Comparison of ENCODE assay signal across 23 mouse cellular contexts in the genomic region with DNA sequence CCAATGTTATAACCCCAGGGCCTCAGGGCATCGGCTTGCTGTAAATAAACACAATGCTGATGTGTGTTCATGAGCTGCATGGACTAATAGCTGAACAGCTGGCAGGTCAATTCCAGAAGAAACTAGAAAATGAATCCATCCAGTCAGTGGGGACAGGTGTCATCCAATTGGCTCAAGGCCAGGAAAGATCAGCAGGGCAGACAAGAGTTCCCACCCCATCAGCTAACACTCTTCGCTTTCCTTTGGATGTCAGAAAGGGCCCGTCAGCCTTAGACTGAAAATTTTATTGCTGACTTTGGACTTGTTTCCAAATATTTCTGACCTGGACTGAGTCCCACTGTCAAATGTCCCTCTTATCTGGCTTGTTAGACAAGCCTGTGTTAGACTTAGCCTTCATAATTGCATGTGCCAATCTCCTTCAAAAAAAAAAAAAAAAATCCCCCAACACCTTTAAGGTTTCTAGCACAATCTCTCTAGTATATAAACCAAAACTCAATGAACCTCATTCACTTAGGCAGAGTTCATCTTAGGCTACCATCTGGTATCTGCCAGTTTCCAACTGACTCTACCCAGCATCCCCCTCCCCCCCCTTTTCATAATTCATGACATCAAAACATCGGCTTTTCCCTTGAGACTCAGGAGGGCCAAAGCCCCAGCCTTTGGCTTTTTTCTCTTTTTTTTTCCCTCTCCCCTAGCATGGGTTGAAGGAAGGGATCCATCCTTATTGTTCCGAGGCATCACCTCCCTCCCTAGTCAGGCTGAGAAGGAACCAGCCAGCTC. TPM values are rescaled to one million over a fixed set of nuclear protein-coding genes. Genes with fewer than 3 reads are reported as not detected.
A peak's percentile ranks its signal among the peaks of the same experiment; 100 is the strongest.
DNase-seq lines count a peak whose midpoint lies in the region; ATAC-seq and TF ChIP-seq lines count a peak whose summit lies in the region.
"Had no signal": no experiment of that assay in that cellular context is flagged by ENCODE, and none has a peak within 500 bp of the region (broad histone marks: within the 10 kb centered on the region; RNA-seq: fewer than 3 reads in every experiment).

No protein-coding gene starts in this region.

- H3K9me3 ChIP-seq in forebrain, embryonic 14.5 days (replicated peaks; ENCODE audit: control insufficient read depth, low read length): no peaks in the 10 kb centered on the region
- H3K9me3 ChIP-seq in forebrain, embryonic 11.5 days (ENCODE audit: control insufficient read depth, low read length): no peaks in the 10 kb centered on the region
- no peaks in the 10 kb centered on the region for H3K9me3 ChIP-seq in midbrain, postnatal 0 days (ENCODE audit: low read length)
- no peaks in the 10 kb centered on the region for H3K9me3 ChIP-seq in midbrain, embryonic 10.5 days (replicated peaks)
- H3K9me3 ChIP-seq: embryonic facial prominence, embryonic 15.5 days; forebrain, embryonic 12.5 days; midbrain, embryonic 12.5 days had no signal

- H3K9ac ChIP-seq in forebrain, embryonic 14.5 days (ENCODE audit: low read length): no peak overlapping the region
- no peak overlapping the region for H3K9ac ChIP-seq in forebrain, embryonic 11.5 days (ENCODE audit: low read length)
- H3K9ac ChIP-seq in midbrain, postnatal 0 days (replicated peaks; ENCODE audit: low read length, poor library complexity, severe bottlenecking): no peak overlapping the region
- H3K9ac ChIP-seq: embryonic facial prominence, embryonic 15.5 days; forebrain, embryonic 12.5 days; midbrain, embryonic 12.5 days had no signal

- WGBS in forebrain, embryonic 14.5 days: 74% methylated on average over 5 of the region's 5 CpGs
- 83% methylated on average over 5 of the region's 5 CpGs for whole genome bisulfite sequencing in forebrain, embryonic 11.5 days
- 56% methylated on average over 5 of the region's 5 CpGs for WGBS in midbrain, postnatal 0 days
- WGBS in midbrain, embryonic 10.5 days: 83% methylated on average over 5 of the region's 5 CpGs

- peak; percentile 37 for DNase-seq in forebrain, embryonic 14.5 days (ENCODE audit: low spot score)
- no peak for DNase-seq in forebrain, embryonic 11.5 days (ENCODE audit: low spot score)
- DNase-seq in layer of hippocampus, adult 2 months (ENCODE audit: low spot score in 2 of 2): no peak
- DNase-seq in layer of hippocampus, adult 9-10 months (ENCODE audit: low spot score): no peak
- peak; percentile 28 for DNase-seq in midbrain, postnatal 0 days (ENCODE audit: low spot score)
- no peak for DNase-seq in midbrain, embryonic 10.5 days (ENCODE audit: low spot score)
- DNase-seq in thymus, postnatal 14 days: no peak
- DNase-seq: cerebellum, adult 8-10 months; gastrocnemius, postnatal 36 days; kidney, adult 8-10 months; layer of hippocampus, postnatal 36 days; thymus, adult 2 months had no signal

- H3K4me3 ChIP-seq in forebrain, embryonic 14.5 days (ENCODE audit: low read depth, low read length): no peak overlapping the region
- no peak overlapping the region for H3K4me3 ChIP-seq in forebrain, embryonic 11.5 days (ENCODE audit: low read depth, low read length)
- no peak overlapping the region for H3K4me3 ChIP-seq in layer of hippocampus, adult 2 months
- H3K4me3 ChIP-seq in midbrain, postnatal 0 days (ENCODE audit: low read depth, low read length): no peak overlapping the region
- H3K4me3 ChIP-seq in midbrain, embryonic 10.5 days: no peak overlapping the region
- H3K4me3 ChIP-seq: embryonic facial prominence, embryonic 15.5 days; forebrain, embryonic 12.5 days; midbrain, embryonic 12.5 days had no signal

- H3K36me3 ChIP-seq in forebrain, embryonic 14.5 days (ENCODE audit: control insufficient read depth, insufficient read depth, low read length): peaks cover 24% of the 10 kb centered on the region
- H3K36me3 ChIP-seq in forebrain, embryonic 11.5 days (ENCODE audit: control insufficient read depth, insufficient read depth, low read length): peaks cover 1% of the 10 kb centered on the region; the same call in 1 of the 2 replicates
- H3K36me3 ChIP-seq in midbrain, postnatal 0 days (ENCODE audit: insufficient read depth, low read length): peaks cover 14% of the 10 kb centered on the region; the same call in 1 of the 2 replicates
- peaks cover 28% of the 10 kb centered on the region for H3K36me3 ChIP-seq in midbrain, embryonic 10.5 days

- H3K27me3 ChIP-seq in forebrain, embryonic 14.5 days (replicated peaks; ENCODE audit: control insufficient read depth, insufficient read depth, low read length): no peaks in the 10 kb centered on the region
- no peaks in the 10 kb centered on the region; the same call in 1 of the 2 replicates for H3K27me3 ChIP-seq in forebrain, embryonic 11.5 days (ENCODE audit: control insufficient read depth, insufficient read depth, low read length)
- H3K27me3 ChIP-seq in midbrain, postnatal 0 days (ENCODE audit: insufficient read depth, low read length): no peaks in the 10 kb centered on the region
- H3K27me3 ChIP-seq in midbrain, embryonic 10.5 days (ENCODE audit: low read depth, poor library complexity, severe bottlenecking): no peaks in the 10 kb centered on the region
- H3K27me3 ChIP-seq: embryonic facial prominence, embryonic 15.5 days; forebrain, embryonic 12.5 days; Patski had no signal

- no peak overlapping the region for H3K4me2 ChIP-seq in forebrain, embryonic 14.5 days (ENCODE audit: low read length)
- H3K4me2 ChIP-seq in forebrain, embryonic 11.5 days (ENCODE audit: low read depth, low read length, severe bottlenecking): no peak overlapping the region
- H3K4me2 ChIP-seq in midbrain, postnatal 0 days (ENCODE audit: low read depth, low read length, poor library complexity, severe bottlenecking): no peak overlapping the region
- H3K4me2 ChIP-seq: embryonic facial prominence, embryonic 15.5 days; forebrain, embryonic 12.5 days; heart, embryonic 11.5 days; liver, embryonic 11.5 days; midbrain, embryonic 12.5 days had no signal

- ATAC-seq in forebrain, embryonic 14.5 days: no peak
- no peak for ATAC-seq in forebrain, embryonic 11.5 days (replicated peaks; ENCODE audit: low FRiP score)
- ATAC-seq in midbrain, postnatal 0 days (ENCODE audit: low FRiP score): no peak
- ATAC-seq: activated CD4-positive, CD25-positive, alpha-beta regulatory T cell, adult 4 months; Patski had no signal

- no peak overlapping the region for H3K27ac ChIP-seq in forebrain, embryonic 14.5 days (ENCODE audit: low read depth, low read length)
- H3K27ac ChIP-seq in forebrain, embryonic 11.5 days (ENCODE audit: low read depth, low read length): no peak overlapping the region
- peak overlapping the region; percentile 20; the same call in 1 of the 2 replicates for H3K27ac ChIP-seq in layer of hippocampus, adult 2 months
- no peak overlapping the region for H3K27ac ChIP-seq in midbrain, postnatal 0 days (ENCODE audit: low read depth, low read length)
- H3K27ac ChIP-seq in midbrain, embryonic 10.5 days (replicated peaks): no peak overlapping the region
- H3K27ac ChIP-seq: embryonic facial prominence, embryonic 15.5 days; forebrain, embryonic 12.5 days; midbrain, embryonic 12.5 days had no signal

- peaks cover 4% of the 10 kb centered on the region; the same call in 1 of the 2 replicates for H3K4me1 ChIP-seq in forebrain, embryonic 14.5 days (ENCODE audit: control insufficient read depth, insufficient read depth, low read length)
- no peaks in the 10 kb centered on the region for H3K4me1 ChIP-seq in forebrain, embryonic 11.5 days (replicated peaks; ENCODE audit: control insufficient read depth, insufficient read depth, low read length)
- no peaks in the 10 kb centered on the region for H3K4me1 ChIP-seq in midbrain, postnatal 0 days (ENCODE audit: insufficient read depth, low read length)
- H3K4me1 ChIP-seq in midbrain, embryonic 10.5 days: no peaks in the 10 kb centered on the region
- H3K4me1 ChIP-seq: embryonic facial prominence, embryonic 15.5 days; forebrain, embryonic 12.5 days; midbrain, embryonic 12.5 days had no signal

- no peak for TF ChIP-seq CTCF in layer of hippocampus, adult 2 months (conservative IDR thresholded peaks at IDR 0.05)
- TF ChIP-seq CTCF in midbrain, postnatal 0 days (IDR thresholded peaks at IDR 0.05): no peak

RNA-seq across cellular contexts. Expression of gene Utp15, which starts 18.1 kb away (rescaled TPM):
- polyA plus RNA-seq in forebrain, embryonic 14.5 days (2014; fragmentation: Nextera tagmentation; extraction: Ambion mirVana): 26.4 and 30.6 TPM in 2 replicates
- polyA plus RNA-seq in forebrain, embryonic 11.5 days (2014; fragmentation: Nextera tagmentation; extraction: Ambion mirVana): 43.0 and 46.5 TPM in 2 replicates
- 10 to 100 TPM; 21.5 to 22.5 TPM for total RNA-seq in layer of hippocampus, adult 2 months (2021)
- 24.7 and 35.2 TPM in 2 replicates for total RNA-seq in midbrain, postnatal 0 days (2014; rRNA removed)
- polyA plus RNA-seq in midbrain, postnatal 0 days (2015; fragmentation: Nextera tagmentation; extraction: Ambion mirVana): 24.1 and 26.0 TPM in 2 replicates
- 41.9 and 46.8 TPM in 2 replicates for polyA plus RNA-seq in midbrain, embryonic 10.5 days (2016; fragmentation: Nextera tagmentation; extraction: Ambion mirVana)

RNA-seq across cellular contexts. Expression of gene Ankra2, which starts 18.1 kb away (rescaled TPM):
- polyA plus RNA-seq in forebrain, embryonic 14.5 days (2014; fragmentation: Nextera tagmentation; extraction: Ambion mirVana): 73.4 and 79.1 TPM in 2 replicates
- 30.2 and 33.3 TPM in 2 replicates for polyA plus RNA-seq in forebrain, embryonic 11.5 days (2014; fragmentation: Nextera tagmentation; extraction: Ambion mirVana)
- 10 to 100 TPM; 50.0 to 50.4 TPM for total RNA-seq in layer of hippocampus, adult 2 months (2021)
- total RNA-seq in midbrain, postnatal 0 days (2014; rRNA removed): 81.8 and 102 TPM in 2 replicates
- polyA plus RNA-seq in midbrain, postnatal 0 days (2015; fragmentation: Nextera tagmentation; extraction: Ambion mirVana): 102 and 109 TPM in 2 replicates
- 17.7 and 23.3 TPM in 2 replicates for polyA plus RNA-seq in midbrain, embryonic 10.5 days (2016; fragmentation: Nextera tagmentation; extraction: Ambion mirVana)

RNA-seq across cellular contexts. Expression of gene Gm21976, which starts 34.9 kb away (rescaled TPM):
- not detected in 2 replicates for polyA plus RNA-seq in forebrain, embryonic 14.5 days (2014; fragmentation: Nextera tagmentation; extraction: Ambion mirVana)
- polyA plus RNA-seq in forebrain, embryonic 11.5 days (2014; fragmentation: Nextera tagmentation; extraction: Ambion mirVana): not detected in 2 replicates
- not detected for total RNA-seq in layer of hippocampus, adult 2 months (2021)
- 3.0 TPM in 1 of 2 replicates, not detected in the other for total RNA-seq in midbrain, postnatal 0 days (2014; rRNA removed)
- not detected in 2 replicates for polyA plus RNA-seq in midbrain, postnatal 0 days (2015; fragmentation: Nextera tagmentation; extraction: Ambion mirVana)
- not detected in 2 replicates for polyA plus RNA-seq in midbrain, embryonic 10.5 days (2016; fragmentation: Nextera tagmentation; extraction: Ambion mirVana)
- total RNA-seq: gastrocnemius, postnatal 36 days; hematopoietic stem cell, adult 5-6 weeks; layer of hippocampus, postnatal 36 days; left cerebral cortex, postnatal 36 days had no signal
- polyA plus RNA-seq: activated CD4-positive, CD25-positive, alpha-beta regulatory T cell, adult 4 months; forebrain, embryonic 12.5 days; heart, embryonic 11.5 days; large intestine, adult 2 months; liver, embryonic 11.5 days; midbrain, embryonic 12.5 days; Patski; stomach, embryonic 14.5 days had no signal

RNA-seq across cellular contexts. Expression of gene Arhgef28, which starts 38.5 kb away (rescaled TPM):
- polyA plus RNA-seq in forebrain, embryonic 14.5 days (2014; fragmentation: Nextera tagmentation; extraction: Ambion mirVana): 9.9 and 10.9 TPM in 2 replicates
- 6.3 and 8.0 TPM in 2 replicates for polyA plus RNA-seq in forebrain, embryonic 11.5 days (2014; fragmentation: Nextera tagmentation; extraction: Ambion mirVana)
- 100 to 1,000 TPM; 103 to 110 TPM for total RNA-seq in layer of hippocampus, adult 2 months (2021)
- total RNA-seq in midbrain, postnatal 0 days (2014; rRNA removed): 29.1 and 41.5 TPM in 2 replicates
- polyA plus RNA-seq in midbrain, postnatal 0 days (2015; fragmentation: Nextera tagmentation; extraction: Ambion mirVana): 31.2 and 34.3 TPM in 2 replicates
- polyA plus RNA-seq in midbrain, embryonic 10.5 days (2016; fragmentation: Nextera tagmentation; extraction: Ambion mirVana): 8.9 and 10.0 TPM in 2 replicates

Comparison
In these comparisons a context has a peak if more than half of its experiments do, and no peak if none do; other contexts are left out.
1. DNase-seq: peak in forebrain, embryonic 14.5 days (single experiment) and midbrain, postnatal 0 days (single experiment); none in forebrain, embryonic 11.5 days (single experiment), layer of hippocampus, adult 2 months (0 of 2), layer of hippocampus, adult 9-10 months (single experiment), midbrain, embryonic 10.5 days (single experiment) and thymus, postnatal 14 days (single experiment).